Mouse (Mus musculus) kidney, adult 2 months (tissue): Measurements from ENCODE around the gene Gspt1.

Experiments used
- CTCF ChIP-seq: fragments of 200-500 bp; conservative IDR thresholded peaks from 2 replicates; pipeline ENCODE4 v1.5.1; 2011; ENCODE audit warnings: low read depth, mild to moderate bottlenecking, control low read depth, low read length, moderate library complexity, mixed read lengths; ENCODE audit not compliant: insufficient read depth, insufficient read length
- POLR2A ChIP-seq: fragments of 200-500 bp; IDR thresholded peaks from one replicate; pipeline ENCODE4 v1.6.1; 2011; ENCODE audit warnings: low read depth, low read length, control low read depth

DNA sequence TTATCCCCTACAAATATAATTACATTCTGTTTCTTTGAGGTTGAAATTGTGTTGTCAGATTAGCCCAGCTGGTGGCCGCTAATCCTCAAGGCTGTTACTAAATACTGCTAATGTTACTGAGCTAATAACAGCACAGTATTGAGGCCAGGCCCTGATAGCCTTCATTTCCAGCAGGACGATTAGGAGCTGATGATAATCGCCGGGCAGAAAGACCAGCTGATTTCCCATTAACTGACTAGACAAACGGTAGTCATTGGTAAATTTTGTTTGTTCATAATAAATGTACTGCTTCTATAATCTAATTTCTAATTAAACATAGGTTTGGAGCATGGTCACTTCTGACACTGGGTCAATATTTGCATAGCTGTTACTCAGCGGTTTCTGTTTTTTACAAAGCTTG is 24.7 kb upstream of the Gspt1 start:
- TF ChIP-seq CTCF (no peak), POLR2A (no peak)
